Mouse (Mus musculus) spleen, postnatal 36 days (tissue): ENCODE measurements at regions not wholly inside any gene's neighbourhood (a gene's known extent, or its start where the extent isn't known, plus 50 kb on each side); places are given as distances from the start of the nearest gene placed in this dataset.

ENCODE experiments used
- DNase-seq, 2 experiments: peaks; one replicate each; pipeline ENCODE4 v3.0.0; 2022; ENCODE audit warnings: low spot score in 2 of 2, mixed read lengths in 1 of 2

GRCm38 (mm10) chr12:58901931-58902330 lies 109.9 kb downstream of the Sec23a start:
- DNase-seq: no peak

GRCm38 (mm10) chr12:58875808-58876207 lies 136.0 kb downstream of the Sec23a start:
- DNase-seq: no peak

- no peak for DNase-seq
Measured at GRCm38 (mm10) chr12:58872465-58872864, 139.4 kb downstream of the Sec23a start.

GRCm38 (mm10) chr12:58856498-58856897 lies 155.3 kb downstream of the Sec23a start:
- no peak for DNase-seq

- DNase-seq: no peak
Measured at GRCm38 (mm10) chr12:58851677-58852385, 160.0 kb downstream of the Sec23a start.

- no peak for DNase-seq
Measured at GRCm38 (mm10) chr12:58829656-58830055, 182.2 kb downstream of the Sec23a start.

GRCm38 (mm10) chr12:58827864-58828263 lies 184.0 kb downstream of the Sec23a start:
- no peak for DNase-seq

GRCm38 (mm10) chr12:58825139-58825921 lies 186.5 kb downstream of the Sec23a start:
- no peak for DNase-seq

- DNase-seq: no peak
Measured at GRCm38 (mm10) chr12:58822971-58823370, 188.8 kb downstream of the Sec23a start.

- DNase-seq: no peak
Measured at GRCm38 (mm10) chr12:58804068-58804467, 207.7 kb downstream of the Sec23a start.

- peak; percentile 15 to 18 for DNase-seq
Measured at GRCm38 (mm10) chr12:58802410-58802809, 209.4 kb downstream of the Sec23a start.
